Mouse (Mus musculus) adrenal gland, postnatal 25 days (tissue): Measurements from ENCODE around the gene Baz2a. TPM values are rescaled to one million over a fixed set of nuclear protein-coding genes. Genes with fewer than 3 reads are reported as not detected.

Experiments
- microRNA-seq, 2 experiments: library from miRNA; unstranded; fragments of <30 nt; microRNA quantifications; one replicate each; pipeline ENCODE4 v1.2.0; 2021
- total RNA-seq: library from RNA; stranded (reverse); gene quantifications from 2 replicates; pipeline ENCODE4 v1.2.3, GENCODE M21; 2021

Gene Baz2a
- total RNA-seq, 1 experiment from 2014 or later: 73.2 TPM

Small RNA genes lying within 50 kb of the gene (microRNA-seq; reads per million reads assigned to microRNA genes)
- gene Mir677: 42.0 to 47.0 reads per million in 2 experiments

Other genes starting within 250 kb of the Baz2a start
- not detected in 2 replicates for gene Rdh19, start 241.6 kb upstream of the Baz2a start, total RNA-seq
- not detected in 2 replicates for gene Rdh16f2, start 225.1 kb upstream of the Baz2a start, total RNA-seq
- 5.8 TPM in 1 of 2 replicates, not detected in the other for gene Rdh7, start 202.8 kb upstream of the Baz2a start, total RNA-seq
- gene Sdr9c7, start 193.1 kb upstream of the Baz2a start, total RNA-seq: 0.82 and 2.6 TPM in 2 replicates
- 1.1 TPM in 1 of 2 replicates, not detected in the other for gene Hsd17b6, start 84.0 kb upstream of the Baz2a start, total RNA-seq
- gene Prim1, start 76.4 kb upstream of the Baz2a start, total RNA-seq: 6.6 and 6.8 TPM in 2 replicates
- 566 and 612 TPM in 2 replicates for gene Naca, start 56.0 kb upstream of the Baz2a start, total RNA-seq
- gene Ptges3, start 32.6 kb upstream of the Baz2a start, total RNA-seq: 167 and 204 TPM in 2 replicates
- gene Atp5b, start 8.3 kb upstream of the Baz2a start, total RNA-seq: 2,437 and 2,492 TPM in 2 replicates
- gene Rbms2, start 88.7 kb downstream of the Baz2a start, total RNA-seq: 84.6 and 85.7 TPM in 2 replicates
- 1.3 and 5.5 TPM in 2 replicates for gene Gls2, start 102.9 kb downstream of the Baz2a start, total RNA-seq
- 15.3 and 18.0 TPM in 2 replicates for gene Spryd4, start 120.2 kb downstream of the Baz2a start, total RNA-seq
- gene Mip, start 134.3 kb downstream of the Baz2a start, total RNA-seq: not detected in 2 replicates
- 14.1 and 20.7 TPM in 2 replicates for gene Timeless, start 140.5 kb downstream of the Baz2a start, total RNA-seq
- 0.30 and 2.8 TPM in 2 replicates for gene Apon, start 162.5 kb downstream of the Baz2a start, total RNA-seq
- gene Apof, start 177.1 kb downstream of the Baz2a start, total RNA-seq: 9.7 and 10.0 TPM in 2 replicates
- gene Stat2, start 179.0 kb downstream of the Baz2a start, total RNA-seq: 37.2 and 52.6 TPM in 2 replicates
- gene Il23a, start 207.2 kb downstream of the Baz2a start, total RNA-seq: not detected in 2 replicates
- gene Pan2, start 211.8 kb downstream of the Baz2a start, total RNA-seq: 28.9 and 32.7 TPM in 2 replicates
- gene Cnpy2, start 230.9 kb downstream of the Baz2a start, total RNA-seq: 164 and 206 TPM in 2 replicates
- 287 and 317 TPM in 2 replicates for gene Cs, start 246.2 kb downstream of the Baz2a start, total RNA-seq